Mouse (Mus musculus) Muller cell, postnatal 12 days (primary cell): ENCODE results near the gene Smyd3.

Source experiments
- DNase-seq: peaks from one replicate; pipeline ENCODE4 v3.0.0-alpha.2; 2015; ENCODE audit errors: inconsistent ontology term

Gene Smyd3

DNA sequence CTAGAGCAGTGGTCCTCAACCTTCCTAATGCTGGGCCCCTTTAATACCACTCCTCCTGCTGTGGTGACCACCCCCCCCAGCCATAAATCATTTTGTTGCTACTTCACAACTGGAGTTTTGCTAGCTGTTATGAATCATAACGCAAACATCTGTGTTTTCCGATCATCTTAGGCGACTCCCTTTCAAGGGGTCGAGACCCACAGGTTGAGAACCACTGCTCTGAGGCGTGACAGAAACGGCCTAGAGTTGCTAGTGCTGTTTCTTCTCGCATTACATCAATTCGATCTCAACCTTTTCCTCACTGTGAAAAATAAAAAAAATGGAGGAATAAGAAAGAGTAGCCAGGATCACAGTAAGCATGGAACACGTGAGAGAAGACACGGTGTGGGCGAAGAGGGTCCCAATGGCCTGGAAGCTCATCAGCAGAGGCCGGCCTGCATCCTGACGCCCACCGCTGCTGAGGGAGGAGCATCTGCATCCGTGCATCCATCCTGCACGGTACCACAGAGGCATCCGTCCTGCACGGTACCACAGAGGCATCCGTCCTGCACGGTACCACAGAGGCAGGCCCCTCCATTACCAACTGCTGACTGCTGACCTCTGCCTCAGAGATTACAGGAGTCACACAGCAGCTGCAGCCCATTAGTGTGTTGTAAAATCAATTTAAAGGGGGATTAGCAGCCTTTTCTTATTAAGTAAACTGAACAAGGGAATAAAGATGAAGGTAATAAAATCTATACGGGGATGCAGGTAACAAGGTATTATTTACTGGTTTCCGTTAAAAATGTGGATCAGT is 56.6 kb downstream of the Smyd3 start:
- DNase-seq, result no peak

DNA sequence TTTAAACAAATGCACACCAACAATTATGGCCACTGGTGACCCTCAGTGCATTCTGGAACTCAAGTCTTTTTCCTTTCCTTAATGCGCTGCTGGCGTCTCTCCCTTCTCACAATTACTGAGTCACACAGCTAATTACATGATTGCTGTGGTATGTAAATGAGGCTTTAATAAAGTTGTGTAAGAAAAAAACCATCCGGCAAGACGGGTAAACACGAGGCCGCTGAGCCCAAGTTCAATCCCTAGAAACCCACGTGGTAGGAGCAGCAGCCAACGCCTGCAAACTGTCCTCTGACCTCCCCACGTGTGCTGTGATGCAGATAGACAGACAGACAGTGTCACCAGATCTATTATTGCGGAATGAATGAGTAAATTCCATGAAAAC is 58.9 kb downstream of the Smyd3 start:
- DNase-seq, result peak; percentile 65

DNA sequence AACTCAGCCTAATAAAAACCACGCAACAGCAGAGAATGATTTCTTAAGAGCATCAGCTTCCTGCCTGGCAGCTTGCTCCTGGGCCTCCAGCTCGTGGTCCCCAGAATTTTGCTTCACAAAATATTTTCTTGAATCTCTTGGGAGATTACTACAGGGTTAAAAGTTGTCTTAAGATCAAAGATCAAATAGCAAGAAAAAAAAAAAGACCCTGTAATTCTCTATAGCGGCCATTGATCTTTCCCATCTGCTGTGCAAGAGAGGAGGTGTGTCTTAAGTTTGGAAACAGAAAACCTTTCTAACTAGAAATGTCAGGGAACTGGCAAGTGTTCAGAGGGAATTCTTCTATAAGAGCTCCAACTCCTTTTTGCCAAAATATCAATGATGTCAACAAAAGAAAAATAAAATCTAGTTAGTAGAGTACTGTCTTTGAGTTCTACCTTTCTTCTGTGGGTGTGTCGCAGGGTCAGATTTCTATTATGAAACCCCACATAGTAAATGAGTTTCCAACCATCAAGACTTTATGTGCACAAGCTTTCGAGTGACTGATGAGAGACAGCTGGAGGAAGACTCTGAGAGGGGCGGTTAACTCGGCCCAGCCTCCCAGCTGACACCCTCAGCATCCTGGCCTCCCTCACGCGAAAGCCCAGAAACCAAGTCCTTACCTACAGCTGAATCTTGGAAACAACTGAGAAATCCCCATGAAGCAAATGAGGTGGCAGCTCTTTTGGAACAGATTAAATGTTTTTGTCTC is 59.4 kb downstream of the Smyd3 start:
- DNase-seq, result no peak

DNA sequence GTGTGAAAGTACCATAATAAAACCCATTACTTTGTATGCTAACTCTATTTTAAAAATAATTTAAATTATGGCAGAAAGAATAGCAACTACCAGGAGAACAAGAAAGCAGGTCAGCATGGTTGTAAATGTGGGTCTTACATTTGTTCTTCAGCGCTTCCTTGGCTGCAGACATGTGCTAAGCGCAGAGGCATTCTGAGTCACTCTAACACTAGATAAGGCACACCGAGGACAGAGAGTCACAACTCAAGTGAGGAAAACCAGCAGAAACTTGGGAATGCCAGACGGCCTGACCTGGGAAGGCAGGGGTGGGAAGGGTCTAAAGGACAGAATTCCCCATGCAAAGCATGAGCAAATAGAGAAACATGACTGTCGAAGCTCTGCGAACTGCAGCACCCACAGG is 63.2 kb downstream of the Smyd3 start:
- DNase-seq, result no peak

DNA sequence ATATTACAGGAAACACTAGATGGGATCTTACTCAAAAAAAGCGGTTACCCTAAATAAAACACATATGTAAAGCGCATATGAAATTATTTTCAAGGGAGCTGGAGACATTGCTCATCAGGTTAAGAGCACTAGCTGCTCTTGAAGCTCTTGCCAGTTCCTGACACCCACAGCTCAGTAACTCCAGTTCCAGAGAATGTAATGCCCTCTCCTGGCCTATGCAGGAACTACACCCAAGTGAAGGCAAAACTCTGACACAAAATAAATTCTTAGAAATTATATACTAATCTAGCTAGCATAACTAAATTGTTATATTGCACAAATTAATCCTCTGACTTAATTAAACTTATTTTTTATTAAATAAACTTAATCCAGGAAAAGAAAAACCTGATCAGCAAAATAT is 66.6 kb downstream of the Smyd3 start:
- no peak for DNase-seq

DNA sequence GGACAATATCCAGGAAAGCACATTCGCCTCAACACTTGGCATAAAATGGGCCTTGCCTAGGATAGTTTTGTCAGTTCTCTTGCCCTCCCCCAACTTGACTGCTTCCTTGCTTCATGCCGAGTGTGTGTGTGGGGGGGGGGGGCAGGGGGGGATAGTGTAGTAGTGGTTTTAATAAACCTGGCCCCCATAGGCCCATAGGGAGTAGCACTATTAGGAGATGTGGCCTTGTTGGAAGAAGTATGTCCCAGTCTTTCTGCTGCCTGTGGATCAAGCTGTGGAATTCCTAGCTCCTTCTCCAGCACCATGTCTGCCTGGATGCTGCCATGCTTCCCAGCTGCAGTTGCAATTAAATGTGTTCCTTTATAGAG is 71.0 kb downstream of the Smyd3 start:
- DNase-seq, result no peak

DNA sequence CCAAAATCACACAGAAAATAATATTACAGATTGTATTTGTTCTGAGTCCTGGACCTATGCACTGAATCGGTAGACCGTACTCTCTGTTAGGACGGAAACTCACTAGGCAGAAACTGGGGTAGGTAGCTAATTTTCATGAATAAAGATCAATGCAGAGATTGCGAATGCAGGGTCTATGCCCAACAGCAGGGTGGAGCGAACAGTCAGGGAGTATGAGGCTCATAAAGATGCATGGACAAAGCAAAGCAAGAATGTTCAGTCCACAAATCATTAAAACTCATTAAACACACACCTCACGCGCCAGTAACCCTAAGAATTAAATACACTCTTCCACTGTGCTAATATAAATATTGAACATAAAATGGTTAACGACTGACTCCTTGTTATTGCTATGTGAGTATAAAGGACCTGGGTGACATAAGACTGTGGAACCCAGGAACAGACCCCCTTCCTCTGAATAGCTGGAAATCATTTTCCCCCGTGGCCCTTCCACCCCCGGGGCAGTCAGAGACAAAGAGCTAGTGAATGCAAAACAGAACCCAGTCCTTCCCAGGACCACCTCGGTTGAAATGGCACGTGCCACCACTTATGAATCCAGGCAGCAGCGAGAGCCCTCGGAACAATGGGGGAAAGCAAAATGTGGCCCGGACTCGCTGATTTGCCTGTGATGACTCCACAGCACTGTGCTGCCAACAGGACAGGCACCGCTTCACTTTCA is 71.6 kb downstream of the Smyd3 start:
- DNase-seq, result peak; percentile 45

DNA sequence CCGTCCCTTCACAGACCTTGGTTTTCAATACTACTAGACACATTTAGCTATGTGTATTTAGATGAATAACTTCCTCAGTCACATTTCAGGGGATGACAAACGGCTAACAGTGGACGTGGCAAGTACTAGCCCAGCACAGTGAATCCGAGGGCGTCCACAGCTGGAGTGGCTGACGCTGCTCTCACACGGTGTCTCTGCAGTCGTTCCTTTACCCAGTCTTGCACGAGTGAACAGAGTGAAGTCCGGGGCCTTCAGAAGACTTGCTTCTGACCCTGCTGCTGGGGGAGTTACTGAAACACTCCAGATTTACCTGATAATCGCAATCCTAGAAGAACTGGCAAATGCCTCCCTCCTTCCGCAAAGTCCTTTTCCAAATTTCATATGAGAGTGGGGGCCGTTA is 74.0 kb downstream of the Smyd3 start:
- no peak for DNase-seq

DNA sequence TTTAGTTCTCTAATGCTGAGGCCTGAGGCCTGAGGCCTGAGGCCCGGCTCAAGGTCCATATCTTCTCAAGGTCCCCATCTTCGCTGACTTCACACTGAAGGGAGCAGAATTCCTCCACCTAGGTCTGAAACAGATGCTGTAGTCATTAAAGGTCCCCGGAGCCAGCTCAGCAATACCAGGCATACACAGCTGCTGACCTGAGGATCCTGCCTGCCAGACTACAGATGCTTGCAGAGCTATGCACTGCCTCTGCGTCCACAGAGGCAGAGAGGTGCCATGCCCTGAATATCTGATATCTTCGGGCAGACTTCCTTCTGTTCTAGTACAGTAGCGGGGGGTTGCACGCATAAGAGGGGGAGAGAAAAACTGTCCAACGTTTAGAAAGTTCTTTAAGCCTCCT is 74.4 kb downstream of the Smyd3 start:
- no peak for DNase-seq

DNA sequence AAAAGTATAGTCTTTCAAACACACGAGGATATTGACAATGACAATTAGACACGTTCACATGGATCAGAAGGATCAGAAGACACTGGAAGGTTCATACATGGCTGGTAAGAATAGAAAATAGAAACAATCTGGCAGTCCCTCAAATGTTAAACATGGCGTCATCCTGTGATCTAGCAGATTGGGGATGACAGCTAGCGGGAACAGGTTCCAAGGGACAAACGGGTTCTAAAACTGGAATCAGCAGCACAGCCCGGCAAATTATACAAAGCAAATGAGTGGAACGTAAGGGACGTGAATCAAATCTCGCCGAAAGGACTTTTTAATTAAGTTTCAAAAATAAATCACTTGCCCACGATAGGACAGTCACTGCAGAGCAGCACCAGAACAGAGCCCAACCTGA is 81.2 kb downstream of the Smyd3 start:
- no peak for DNase-seq

DNA sequence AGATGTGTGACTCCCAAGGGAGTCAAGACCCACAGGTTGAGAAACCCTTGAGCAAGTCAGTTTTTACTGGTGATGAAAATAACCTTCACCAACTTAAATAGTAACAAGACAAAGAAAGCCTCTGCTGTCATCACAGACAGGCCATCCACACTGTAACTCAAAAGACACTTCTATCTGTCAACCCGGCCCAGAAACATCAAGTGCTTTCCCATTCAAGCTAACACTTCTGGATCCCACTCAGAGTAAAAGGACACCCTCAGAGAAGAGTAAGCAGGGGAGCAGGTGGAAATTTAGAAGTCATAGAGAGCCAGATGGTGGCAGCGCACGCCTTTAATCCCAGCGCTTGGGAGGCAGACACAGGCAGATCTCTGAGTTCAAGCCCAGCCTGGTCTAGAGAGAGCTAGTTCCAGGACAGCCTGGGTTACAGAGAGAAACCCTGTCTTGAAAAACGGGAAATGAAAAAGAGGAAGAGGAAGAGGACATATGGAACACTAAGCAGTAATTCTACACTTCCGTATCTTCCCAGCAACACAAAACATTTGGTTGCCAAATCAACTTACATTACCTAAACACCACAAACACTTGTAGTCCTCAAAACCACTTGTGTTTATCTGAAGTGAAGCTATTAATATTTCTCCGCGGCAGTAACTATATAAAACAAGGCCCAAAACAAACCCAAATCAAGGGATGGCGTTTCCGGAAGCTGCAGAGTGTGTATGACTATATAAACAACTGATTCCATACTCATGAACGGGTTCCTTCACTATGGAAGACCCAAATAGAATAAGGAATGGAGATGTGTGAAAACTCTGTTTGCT is 83.2 kb downstream of the Smyd3 start:
- DNase-seq, result no peak

DNA sequence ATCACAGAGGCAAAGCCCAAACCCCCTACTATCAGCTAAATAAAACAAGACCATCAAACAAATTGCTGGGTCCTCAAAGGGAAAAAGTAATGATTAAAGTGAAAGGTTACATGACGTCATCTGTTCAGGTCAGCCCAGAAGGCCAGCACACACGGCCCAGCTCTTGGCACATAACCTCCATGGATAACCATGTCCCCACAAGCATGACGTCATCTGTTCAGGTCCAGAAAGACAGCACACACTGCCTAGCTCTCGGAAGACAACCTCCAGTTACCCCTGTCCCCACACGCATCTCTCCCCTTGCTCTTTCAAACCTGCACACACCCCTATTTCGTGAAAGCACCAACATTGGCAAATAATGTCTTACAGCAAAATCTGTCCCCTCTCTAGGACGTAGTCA is 84.0 kb downstream of the Smyd3 start:
- DNase-seq, result no peak

DNA sequence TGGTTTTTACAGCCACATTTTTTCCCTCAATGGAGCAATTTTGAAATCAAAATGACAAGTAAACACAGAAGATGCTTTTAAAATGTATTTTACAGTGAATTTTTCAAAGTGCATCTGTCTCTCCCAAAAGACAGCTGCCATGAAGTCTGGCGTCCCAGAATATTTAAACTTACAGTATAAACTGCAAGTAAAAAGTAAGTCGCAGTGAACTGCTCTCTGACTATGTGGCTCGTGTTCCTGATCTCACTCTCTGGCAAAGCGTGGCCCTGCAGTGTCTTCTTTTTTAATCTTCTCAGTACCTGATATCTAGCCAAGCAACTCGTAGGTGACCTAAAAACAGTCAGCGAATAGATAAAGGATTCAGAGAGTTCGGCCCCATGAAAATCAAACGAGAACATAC is 84.5 kb downstream of the Smyd3 start:
- no peak for DNase-seq

DNA sequence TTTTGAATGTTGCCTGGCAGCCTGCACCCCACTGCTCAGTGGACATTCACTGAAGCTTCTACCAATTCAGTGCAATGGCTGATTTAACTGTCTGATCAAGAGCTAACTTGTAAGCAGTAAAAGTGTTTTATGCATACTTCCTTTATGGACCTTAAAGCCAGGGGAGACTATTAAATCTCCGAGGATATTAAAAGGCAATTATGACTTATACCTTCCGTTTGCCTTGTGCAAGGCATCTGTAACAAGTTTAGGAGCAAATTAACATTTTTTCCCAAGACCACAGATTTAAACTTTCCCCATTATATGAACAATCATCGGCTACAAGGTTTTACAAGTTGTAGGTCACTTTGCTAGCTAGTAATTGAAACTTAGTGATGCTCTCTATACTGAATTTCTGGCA is 87.8 kb downstream of the Smyd3 start:
- no peak for DNase-seq

DNA sequence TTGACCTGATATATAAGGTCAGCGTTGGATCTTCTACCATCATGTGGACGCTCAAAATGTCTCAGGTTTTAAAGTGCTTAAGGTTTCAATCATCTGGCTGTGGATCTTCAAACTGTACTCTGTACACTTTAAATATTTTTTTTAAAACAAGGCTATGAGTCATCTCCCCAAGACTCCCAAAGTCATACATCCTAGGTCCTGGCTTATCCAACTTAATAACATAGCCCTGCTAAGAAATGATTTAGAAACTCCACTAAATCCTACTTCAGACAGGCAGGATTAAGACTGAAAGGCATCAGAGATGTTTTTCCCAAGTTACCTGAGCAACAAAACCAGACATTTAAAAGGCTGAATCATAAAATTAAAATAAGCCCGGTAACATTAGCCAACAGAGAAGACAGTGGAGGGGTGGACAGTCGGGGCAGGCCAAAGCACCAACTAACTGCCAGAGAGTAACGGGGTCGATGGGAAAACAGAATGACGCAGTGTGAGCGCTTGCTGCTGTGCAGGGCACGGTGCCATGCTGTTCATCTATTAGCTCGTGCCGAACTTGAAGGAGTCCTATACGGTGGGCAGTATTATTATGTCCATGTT is 92.9 kb downstream of the Smyd3 start:
- no peak for DNase-seq

DNA sequence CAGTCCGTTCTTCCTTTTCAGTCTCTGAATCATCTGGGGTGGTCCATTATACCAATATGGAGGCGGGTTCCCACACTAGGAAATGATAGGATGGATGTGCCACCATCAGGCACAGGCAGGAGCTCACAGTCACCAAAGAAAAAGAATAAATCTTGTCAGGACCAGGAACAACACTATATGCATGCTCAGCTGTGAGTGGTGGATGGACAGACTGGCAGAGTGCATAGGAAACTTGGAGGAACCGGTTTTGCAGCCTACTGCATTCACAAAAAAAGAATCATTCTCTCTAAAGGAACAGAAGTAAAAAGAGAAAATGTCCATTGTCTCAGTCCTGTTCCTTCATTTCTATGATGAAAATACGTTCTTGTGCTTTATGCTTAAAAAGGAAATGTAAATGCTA is 98.8 kb downstream of the Smyd3 start:
- DNase-seq, result no peak

DNA sequence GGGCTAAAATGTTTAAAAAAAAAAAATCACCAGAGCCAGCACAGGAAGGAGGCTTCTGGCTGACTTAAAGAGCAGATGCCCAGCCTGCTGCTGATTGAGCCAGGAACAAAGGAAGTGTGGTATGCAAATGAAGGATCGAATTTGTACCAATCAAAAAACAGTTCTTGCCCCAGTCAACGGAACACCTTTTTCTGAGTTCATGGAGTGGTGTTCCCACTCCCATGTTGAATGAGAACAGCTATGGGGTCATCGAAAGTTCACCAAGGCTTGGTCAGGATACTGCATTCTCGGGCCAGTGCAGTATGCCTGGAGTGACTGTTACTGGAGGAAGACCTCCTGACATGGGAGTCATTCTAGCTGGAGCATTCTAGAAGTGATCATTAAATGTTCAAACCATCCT is 109.8 kb downstream of the Smyd3 start:
- DNase-seq, result no peak

DNA sequence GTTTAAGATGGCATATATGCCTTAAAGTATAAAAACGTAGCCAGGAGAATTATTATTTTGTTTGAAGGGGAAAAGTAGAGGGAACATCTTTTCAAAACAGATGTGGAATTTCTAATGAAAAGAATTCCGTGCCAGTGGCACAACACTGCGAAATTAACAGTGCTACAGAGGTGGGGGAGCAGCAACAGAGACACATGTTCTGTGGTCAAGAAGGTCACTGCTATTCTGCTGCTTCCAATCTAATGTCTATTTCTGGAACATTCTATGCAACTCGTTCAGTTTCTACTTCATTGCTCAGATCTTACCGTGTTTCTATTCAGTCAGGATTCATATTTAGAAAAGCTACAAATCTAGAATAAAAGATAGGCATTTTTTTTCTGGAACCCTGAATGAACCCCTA is 117.0 kb downstream of the Smyd3 start:
- no peak for DNase-seq

DNA sequence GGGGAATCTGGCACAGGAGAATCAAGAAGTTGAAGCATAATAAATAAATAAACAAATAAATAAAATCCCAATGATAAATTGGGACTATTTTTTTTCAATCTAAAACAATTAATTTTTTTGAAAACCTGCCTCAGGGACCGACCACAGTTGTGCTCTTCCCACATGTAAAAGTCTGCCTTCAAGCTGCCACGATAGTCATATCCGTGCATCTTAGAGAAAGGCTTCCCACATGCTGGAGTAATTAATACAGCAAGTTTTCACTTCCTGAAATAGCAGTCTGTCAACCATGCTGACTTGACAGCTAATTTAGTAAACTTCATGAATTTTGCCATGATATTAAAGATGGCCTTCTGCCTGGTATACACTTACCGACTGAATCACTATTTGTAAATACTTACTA is 119.2 kb downstream of the Smyd3 start:
- DNase-seq, result no peak

DNA sequence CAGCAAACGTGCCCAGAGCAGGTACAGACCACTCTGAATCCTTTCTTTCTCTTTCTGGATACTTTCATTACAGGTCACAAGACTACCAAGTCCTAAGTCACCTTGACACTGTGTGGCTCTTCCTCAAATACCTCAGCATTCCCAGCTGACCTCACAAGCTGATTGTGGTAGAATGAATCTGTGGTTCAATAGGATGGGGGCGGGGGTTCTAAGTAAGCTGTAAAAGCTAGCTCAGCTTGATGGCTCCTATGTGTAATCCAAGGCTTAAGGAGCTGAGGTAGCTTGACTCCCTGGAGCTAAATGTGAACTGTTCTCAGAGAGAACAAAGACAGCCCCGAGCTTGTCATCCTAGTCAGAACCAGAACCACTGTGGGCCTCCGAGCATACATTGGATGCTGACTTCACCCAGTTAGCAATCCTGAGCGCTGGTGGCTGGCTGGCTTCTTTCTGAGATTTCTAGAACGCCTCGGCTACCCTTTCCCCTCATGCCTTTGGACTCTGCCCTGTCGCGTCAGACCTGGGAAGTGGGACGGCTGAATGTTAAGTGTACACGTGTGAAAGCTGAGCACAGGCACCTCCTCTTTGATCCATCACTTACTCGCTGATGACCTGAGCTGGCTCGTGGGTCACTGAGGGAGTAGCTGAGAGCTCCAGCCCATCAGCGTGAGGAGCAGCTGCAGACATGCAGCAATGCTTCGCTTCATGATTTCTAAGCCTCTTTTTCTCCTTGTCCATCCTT is 131.4 kb downstream of the Smyd3 start:
- DNase-seq, result no peak

DNA sequence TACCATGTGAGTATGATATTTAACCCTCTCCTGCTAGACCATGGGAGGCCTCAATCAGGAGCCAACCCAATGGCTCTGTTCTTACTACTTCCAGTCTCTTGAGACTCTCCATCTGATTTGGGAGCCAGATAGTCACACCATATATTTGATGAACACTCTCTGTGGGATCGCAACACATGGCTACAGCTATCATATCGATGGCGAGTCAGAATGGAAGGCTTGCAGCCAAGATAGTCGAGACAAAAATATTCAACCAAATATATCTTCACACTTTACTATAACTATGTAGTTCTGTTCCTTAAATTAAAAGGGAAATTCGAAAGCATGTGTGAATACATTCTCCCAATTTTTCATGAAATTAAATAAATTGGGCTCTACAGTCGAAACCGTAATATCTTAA is 132.2 kb downstream of the Smyd3 start:
- DNase-seq, result no peak
